Mouse (Mus musculus): ENCODE measurements at regions not wholly inside any gene's neighbourhood (a gene's known extent, or its start where the extent isn't known, plus 50 kb on each side); places are given as distances from the start of the nearest gene placed in this dataset.

GRCm38 (mm10) chr1:59430234-59430633, 52.0 kb upstream of the Fzd7 start:
- TF ChIP-seq CTCF (IDR thresholded peaks at IDR 0.05; ENCODE audit: borderline replicate concordance, insufficient read depth, low read length) (no peak), POLR2A (IDR thresholded peaks at IDR 0.05; ENCODE audit: low read depth, low read length) (no peak)

Data from embryonic fibroblast, embryonic 13.5 days (primary cell).